Mouse (Mus musculus) MEL (cell line): ENCODE results near the gene Cabp4. TPM values are rescaled to one million over a fixed set of nuclear protein-coding genes. Genes with fewer than 3 reads are reported as not detected.

Experiments
- DNase-seq: peaks from one replicate; pipeline ENCODE4 v3.0.0; 2011; ENCODE audit warnings: low read depth, low spot score
- H3K27ac ChIP-seq: 2 replicates; pipeline ENCODE4 v1.5.1; 2012; ENCODE audit warnings: low read depth, mild to moderate bottlenecking, control low read depth, low read length, moderate library complexity; ENCODE audit not compliant: control insufficient read depth
- H3K27me3 ChIP-seq, 2 experiments: fragments of 150-350 bp in 1 of 2; sonication (generic) in 1 of 2; 2 replicates each; pipeline ENCODE4 v1.6.1; 2012; ENCODE audit warnings: low read length in 2 of 2, mild to moderate bottlenecking in 2 of 2, improper control_type of control experiment in 1 of 2, moderate library complexity in 1 of 2; ENCODE audit not compliant: insufficient read depth in 2 of 2, control insufficient read depth in 1 of 2
- H3K36me3 ChIP-seq, 2 experiments: 2 replicates each; pipeline ENCODE4 v1.6.1; 2012 to 2014; ENCODE audit warnings: low read length in 2 of 2, improper control_type of control experiment in 1 of 2, inconsistent platforms in 1 of 2, mild to moderate bottlenecking in 1 of 2; ENCODE audit not compliant: insufficient read depth in 2 of 2, control insufficient read depth in 1 of 2
- H3K4me1 ChIP-seq, 2 experiments: fragments of 150-350 bp in 1 of 2; sonication (generic) in 1 of 2; 2 replicates each; pipeline ENCODE4 v1.6.1; 2012; ENCODE audit warnings: low read length in 2 of 2, improper control_type of control experiment in 1 of 2, mild to moderate bottlenecking in 1 of 2; ENCODE audit not compliant: insufficient read depth in 2 of 2, control insufficient read depth in 1 of 2
- H3K4me3 ChIP-seq, 2 experiments: fragments of 150-350 bp in 1 of 2; sonication (generic) in 1 of 2; 2 replicates each; pipeline ENCODE4 v1.5.1; 2012; ENCODE audit warnings: low read depth in 2 of 2, low read length in 2 of 2, mild to moderate bottlenecking in 2 of 2, moderate library complexity in 2 of 2, control low read depth in 1 of 2, improper control_type of control experiment in 1 of 2; ENCODE audit not compliant: control insufficient read depth in 1 of 2, insufficient read depth in 1 of 2
- H3K79me2 ChIP-seq: 2 replicates; pipeline ENCODE4 v1.6.1; 2012; ENCODE audit warnings: mild to moderate bottlenecking, low read length, moderate library complexity; ENCODE audit not compliant: control insufficient read depth, poor library complexity, insufficient read depth
- H3K9ac ChIP-seq: 2 replicates; pipeline ENCODE4 v1.6.1; 2012; ENCODE audit warnings: low read depth, mild to moderate bottlenecking, control low read depth, low read length, moderate library complexity; ENCODE audit not compliant: control insufficient read depth, poor library complexity, severe bottlenecking
- H3K9me3 ChIP-seq: fragments of 150-350 bp; sonication (generic); replicated peaks from 2 replicates; pipeline ENCODE4 v1.6.1; 2012; ENCODE audit warnings: mild to moderate bottlenecking, low read length, improper control_type of control experiment, moderate library complexity; ENCODE audit not compliant: insufficient read depth
- BHLHE40 ChIP-seq: IDR thresholded peaks from 2 replicates; pipeline ENCODE4 v1.6.1; 2012; ENCODE audit warnings: low read depth, mild to moderate bottlenecking, inconsistent platforms, low read length, improper control_type of control experiment, borderline replicate concordance
- CHD1 ChIP-seq: IDR thresholded peaks from 2 replicates; pipeline ENCODE4 v1.6.1; 2012; ENCODE audit warnings: low read depth, mild to moderate bottlenecking, inconsistent platforms, low read length, improper control_type of control experiment
- CHD2 ChIP-seq: IDR thresholded peaks from 2 replicates; pipeline ENCODE4 v1.6.1; 2011; ENCODE audit warnings: low read length, improper control_type of control experiment
- CTCF ChIP-seq, 3 experiments: IDR thresholded peaks in 2 of 3; conservative IDR thresholded peaks in 1 of 3; 2 replicates each; pipeline ENCODE4 v1.5.1; 2011 to 2012; ENCODE audit warnings: low read length in 3 of 3, low read depth in 2 of 3, mild to moderate bottlenecking in 2 of 3, improper control_type of control experiment in 1 of 3, inconsistent platforms in 1 of 3, mixed read lengths in 1 of 3, moderate library complexity in 1 of 3; ENCODE audit not compliant: control insufficient read depth in 1 of 3, insufficient read depth in 1 of 3, poor library complexity in 1 of 3, severe bottlenecking in 1 of 3
- E2F4 ChIP-seq: IDR thresholded peaks from 2 replicates; pipeline ENCODE4 v1.6.1; 2011; ENCODE audit warnings: low read depth, low read length, improper control_type of control experiment, borderline replicate concordance
- ELF1 ChIP-seq: IDR thresholded peaks from 2 replicates; pipeline ENCODE4 v1.6.1; 2014; ENCODE audit warnings: low read depth, mild to moderate bottlenecking, inconsistent platforms, low read length, improper control_type of control experiment, moderate library complexity
- EP300 ChIP-seq, 2 experiments: IDR thresholded peaks; 2 replicates each; pipeline ENCODE4 v1.6.1; 2011; ENCODE audit warnings: improper control_type of control experiment in 2 of 2, low read length in 2 of 2, low read depth in 1 of 2, mild to moderate bottlenecking in 1 of 2
- ETS1 ChIP-seq: IDR thresholded peaks from 2 replicates; pipeline ENCODE4 v1.6.1; 2012; ENCODE audit warnings: low read depth, mild to moderate bottlenecking, inconsistent platforms, low read length, improper control_type of control experiment, moderate library complexity
- GABPA ChIP-seq: IDR thresholded peaks from 2 replicates; pipeline ENCODE4 v1.6.1; 2012; ENCODE audit warnings: low read depth, mild to moderate bottlenecking, inconsistent platforms, low read length, improper control_type of control experiment, moderate library complexity
- JUND ChIP-seq: IDR thresholded peaks from 2 replicates; pipeline ENCODE4 v1.6.1; 2011; ENCODE audit warnings: low read depth, mild to moderate bottlenecking, improper control_type of control experiment, low read length
- MAFK ChIP-seq: IDR thresholded peaks from 2 replicates; pipeline ENCODE4 v1.6.1; 2011; ENCODE audit warnings: low read depth, mild to moderate bottlenecking, low read length, improper control_type of control experiment, borderline replicate concordance
- MAZ ChIP-seq: IDR thresholded peaks from 2 replicates; pipeline ENCODE4 v1.6.1; 2012; ENCODE audit warnings: low read depth, mild to moderate bottlenecking, inconsistent platforms, low read length, improper control_type of control experiment
- MEF2A ChIP-seq: IDR thresholded peaks from 2 replicates; pipeline ENCODE4 v1.6.1; 2014; ENCODE audit warnings: low read depth, mild to moderate bottlenecking, inconsistent platforms, low read length, improper control_type of control experiment; ENCODE audit not compliant: poor library complexity, insufficient replicate concordance, severe bottlenecking; ENCODE audit errors: extremely low read depth
- MXI1 ChIP-seq: IDR thresholded peaks from 2 replicates; pipeline ENCODE4 v1.6.1; 2011; ENCODE audit warnings: mild to moderate bottlenecking, low read depth, low read length, improper control_type of control experiment
- MYB ChIP-seq: IDR thresholded peaks from 2 replicates; pipeline ENCODE4 v1.6.1; 2011; ENCODE audit warnings: mild to moderate bottlenecking, low read depth, low read length, improper control_type of control experiment
- MYC ChIP-seq: IDR thresholded peaks from 2 replicates; pipeline ENCODE4 v1.6.1; 2011; ENCODE audit warnings: low read depth, mild to moderate bottlenecking, low read length, improper control_type of control experiment, moderate library complexity
- POLR2AphosphoS5 ChIP-seq: IDR thresholded peaks from 2 replicates; pipeline ENCODE4 v1.6.1; 2012; ENCODE audit warnings: low read depth, borderline replicate concordance, mild to moderate bottlenecking, inconsistent platforms, low read length, moderate library complexity, mixed read lengths
- RAD21 ChIP-seq: IDR thresholded peaks from 2 replicates; pipeline ENCODE4 v1.6.1; 2011; ENCODE audit warnings: mild to moderate bottlenecking, low read depth, low read length, improper control_type of control experiment
- SIN3A ChIP-seq: IDR thresholded peaks from 2 replicates; pipeline ENCODE4 v1.6.1; 2012; ENCODE audit warnings: low read length, improper control_type of control experiment, inconsistent platforms
- SMC3 ChIP-seq: IDR thresholded peaks from 2 replicates; pipeline ENCODE4 v1.6.1; 2011; ENCODE audit warnings: low read depth, low read length, improper control_type of control experiment
- TAL1 ChIP-seq: IDR thresholded peaks from 2 replicates; pipeline ENCODE4 v1.6.1; 2012; ENCODE audit warnings: mild to moderate bottlenecking, inconsistent platforms, low read length, moderate library complexity, mixed read lengths
- TCF12 ChIP-seq: IDR thresholded peaks from 2 replicates; pipeline ENCODE4 v1.6.1; 2014; ENCODE audit warnings: low read depth, mild to moderate bottlenecking, inconsistent platforms, low read length, improper control_type of control experiment, moderate library complexity
- USF2 ChIP-seq, 2 experiments: IDR thresholded peaks; 2 replicates each; pipeline ENCODE4 v1.6.1; 2011 to 2012; ENCODE audit warnings: improper control_type of control experiment in 2 of 2, low read length in 2 of 2, borderline replicate concordance in 1 of 2, inconsistent platforms in 1 of 2, low read depth in 1 of 2, mild to moderate bottlenecking in 1 of 2; ENCODE audit not compliant: insufficient read depth in 1 of 2
- ZC3H11A ChIP-seq: IDR thresholded peaks from 2 replicates; pipeline ENCODE4 v1.6.1; 2012; ENCODE audit warnings: low read depth, mild to moderate bottlenecking, inconsistent platforms, low read length, improper control_type of control experiment
- ZKSCAN1 ChIP-seq: IDR thresholded peaks from 2 replicates; pipeline ENCODE4 v1.6.1; 2012; ENCODE audit warnings: low read depth, mild to moderate bottlenecking, inconsistent platforms, low read length, improper control_type of control experiment, moderate library complexity
- ZMIZ1 ChIP-seq: IDR thresholded peaks from 2 replicates; pipeline ENCODE4 v1.6.1; 2012; ENCODE audit warnings: low read depth, mild to moderate bottlenecking, inconsistent platforms, low read length, improper control_type of control experiment, moderate library complexity
- ZNF384 ChIP-seq: IDR thresholded peaks from 2 replicates; pipeline ENCODE4 v1.6.1; 2012; ENCODE audit warnings: low read depth, mild to moderate bottlenecking, inconsistent platforms, low read length, improper control_type of control experiment
- polyA plus RNA-seq, 2 experiments: library from polyadenylated mRNA; stranded (reverse) in 1 of 2; unstranded in 1 of 2; fragments of >175 nt in 1 of 2; fragments of >200 nt in 1 of 2; gene quantifications; 2 replicates each; pipeline versions ENCODE4 v1.2.1 to v1.2.4; 2012; ENCODE audit warnings: low replicate concordance in 2 of 2, low read depth in 1 of 2; ENCODE audit not compliant: insufficient read length in 2 of 2, insufficient read depth in 1 of 2, missing spikeins in 1 of 2
- total RNA-seq: library from RNA; depleted of rRNA; stranded (reverse); fragments of 300-350 nt; gene quantifications from 2 replicates; pipeline ENCODE4 v1.2.3, GENCODE M21; 2012

Cabp4 gene
- total and polyA plus RNA-seq, 3 experiments = 0.08 to 0.24 TPM; not detected in 1

GRCm38 (mm10) chr19:4121097-4121805 lies 22.6 kb downstream of the Cabp4 start (continued):
- TF ChIP-seq CHD1 = no peak
- TF ChIP-seq MAZ = no peak
- 0 out of 2 replicates have a peak, but pooled peaks have one; percentile 28 for TF ChIP-seq ETS1
- no peak for TF ChIP-seq USF2 (IDR thresholded peaks at IDR 0.05; ENCODE audit: borderline replicate concordance in 1 of 2, insufficient read depth in 1 of 2, low read depth in 1 of 2, low read length in 2 of 2)
- TF ChIP-seq MXI1 = peak; percentile 3
- TF ChIP-seq RAD21 = no peak
- TF ChIP-seq ELF1 = peak; percentile 87
- TF ChIP-seq ZC3H11A = no peak
- no peak for TF ChIP-seq TAL1
- TF ChIP-seq BHLHE40 = no peak
- TF ChIP-seq E2F4 = 0 out of 2 replicates have a peak, but pooled peaks have one; percentile 40
- TF ChIP-seq CHD2 = no peak
- TF ChIP-seq ZKSCAN1 = no peak
- TF ChIP-seq SIN3A = peak; percentile 54
- TF ChIP-seq MYB = no peak
- TF ChIP-seq TCF12 = peak; percentile 65
- TF ChIP-seq JUND = no peak
- TF ChIP-seq CTCF (IDR thresholded peaks at IDR 0.05 in 2 of 3, conservative IDR thresholded peaks at IDR 0.05 in 1 of 3; ENCODE audit: control insufficient read depth in 1 of 3, insufficient read depth in 1 of 3, low read depth in 2 of 3, low read length in 3 of 3, poor library complexity in 1 of 3, severe bottlenecking in 1 of 3) = no peak
- no peak for TF ChIP-seq POLR2AphosphoS5

GRCm38 (mm10) chr19:4120496-4120895 lies 23.3 kb downstream of the Cabp4 start:
- peaks cover 25 to 27% of the 10 kb centered on the region in 2 experiments for H3K4me1 ChIP-seq
- DNase-seq = no peak
- H3K79me2 ChIP-seq = peaks cover 2% of the 10 kb centered on the region; the same call in 1 of the 2 replicates
- H3K9ac ChIP-seq = no peak overlapping the region
- H3K27me3 ChIP-seq = no peaks in the 10 kb centered on the region
- H3K36me3 ChIP-seq = peaks cover 0 to 38% of the 10 kb centered on the region in 2 experiments; a peak in 2 of 4 replicates
- no peak overlapping the region for H3K4me3 ChIP-seq
- no peak for TF ChIP-seq SMC3
- no peak for TF ChIP-seq MAFK
- TF ChIP-seq CHD1 = no peak
- TF ChIP-seq MYC = no peak
- no peak for TF ChIP-seq GABPA
- TF ChIP-seq E2F4 = no peak
- no peak for TF ChIP-seq ZMIZ1
- no peak for TF ChIP-seq MEF2A
- TF ChIP-seq CTCF (IDR thresholded peaks at IDR 0.05 in 2 of 3, conservative IDR thresholded peaks at IDR 0.05 in 1 of 3; ENCODE audit: control insufficient read depth in 1 of 3, insufficient read depth in 1 of 3, low read depth in 2 of 3, low read length in 3 of 3, poor library complexity in 1 of 3, severe bottlenecking in 1 of 3) = no peak
- TF ChIP-seq ZNF384 = no peak
- TF ChIP-seq ZKSCAN1 = no peak
- no peak for TF ChIP-seq EP300 (IDR thresholded peaks at IDR 0.05; ENCODE audit: low read depth in 1 of 2, low read length in 2 of 2)
- no peak; the same call in 1 of the 2 replicates for TF ChIP-seq SIN3A
- no peaks in the 10 kb centered on the region for H3K9me3 ChIP-seq
- no peak overlapping the region for H3K27ac ChIP-seq
